Mouse (Mus musculus) lung, adult 18-20 months (tissue): Measurements from ENCODE around the gene Olfr6.
"Not testable (repeated sequence)": the region's sequence is repeated elsewhere in the genome, so short reads cannot be mapped to it uniquely, and the experiment has no call there.

Experiments
- DNase-seq, 2 experiments: peaks; one replicate each; pipeline ENCODE4 v3.0.0; 2022; ENCODE audit warnings: mixed read lengths in 2 of 2

Olfr6 gene

DNA sequence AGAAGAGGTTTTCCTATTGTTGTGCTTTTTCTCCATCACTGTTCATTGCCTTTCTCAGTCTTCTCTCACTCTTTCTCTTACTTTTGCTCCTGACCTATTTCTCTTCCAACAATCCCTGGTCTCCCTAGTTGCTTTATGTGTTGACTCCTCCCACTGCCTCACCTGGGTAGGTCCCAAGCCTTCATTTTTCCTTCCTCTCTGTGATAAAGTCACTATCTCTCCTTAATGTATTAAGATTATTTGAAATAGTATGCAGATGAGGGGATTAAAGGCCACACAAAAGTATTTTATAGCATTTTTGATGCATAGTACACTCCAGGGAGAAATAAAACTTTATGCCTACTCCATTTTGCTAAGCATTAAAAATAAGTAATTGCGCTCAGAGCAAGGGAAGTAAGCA, at the start of gene Olfr6:
Gene Olfr6 (minus strand): TSS at position 101 of the 400 bp plus-strand sequence.
- no peak for DNase-seq

DNA sequence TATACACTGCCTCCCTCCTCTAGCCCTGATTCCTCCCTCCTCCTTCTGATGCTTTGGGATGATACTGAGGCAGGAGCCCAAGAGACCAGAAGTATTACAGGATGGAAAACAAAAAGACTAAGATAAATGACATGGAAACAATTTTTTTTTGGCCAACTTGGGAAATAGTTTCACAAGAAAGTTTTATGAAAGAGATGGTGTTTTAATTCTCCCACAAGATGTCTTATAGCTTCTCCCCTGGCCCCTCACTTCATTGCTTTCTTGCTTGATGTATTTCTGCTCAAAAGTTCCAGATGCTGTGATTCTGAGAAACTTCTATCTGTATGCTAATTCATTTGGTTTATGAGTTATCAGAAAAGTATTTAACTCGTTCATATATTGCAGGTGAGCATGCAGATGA, 42.2 kb upstream of the Olfr6 start, which contains the start of gene Olfr2:
Gene Olfr2 (minus strand): TSS at position 101 of the 400 bp plus-strand sequence.
- DNase-seq, result no peak

DNA sequence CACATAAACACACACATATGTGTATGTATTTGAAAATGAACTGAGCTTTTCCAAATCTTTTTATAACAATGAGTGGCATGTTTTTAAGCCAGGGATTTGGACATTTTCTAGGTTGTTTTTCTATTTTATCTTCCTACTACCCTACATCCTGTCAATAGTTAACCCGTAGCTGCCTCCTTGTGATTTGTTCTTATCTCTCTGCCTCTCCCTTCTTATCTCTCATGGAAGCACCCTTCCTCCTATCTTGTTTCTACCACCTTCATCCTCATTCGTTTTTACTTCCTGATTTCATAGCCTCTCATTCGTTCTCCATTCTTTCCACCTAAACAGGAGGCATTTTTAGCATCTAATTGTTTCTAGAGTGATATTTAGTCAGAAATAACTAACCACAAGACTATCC, 40.4 kb upstream of the Olfr6 start:
- no peak for DNase-seq

DNA sequence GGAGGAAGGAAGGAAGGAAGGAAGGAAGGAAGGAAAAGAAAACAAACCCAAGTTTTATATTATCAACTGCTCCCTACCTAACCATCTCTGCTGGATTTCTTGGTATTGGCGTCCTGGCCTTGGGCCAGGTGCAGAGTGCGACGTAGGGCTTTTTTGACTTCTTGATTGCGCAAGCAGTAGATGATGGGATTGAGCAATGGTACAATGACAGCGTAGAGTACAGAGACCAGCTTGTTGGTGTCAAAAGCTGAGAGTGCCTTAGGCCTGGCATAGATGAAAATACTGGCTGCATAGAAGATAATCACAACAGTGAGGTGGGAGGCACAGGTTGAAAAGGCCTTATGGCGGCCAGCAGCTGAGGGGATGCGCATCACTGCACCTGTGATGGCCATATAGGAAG, 37.1 kb upstream of the Olfr6 start:
- DNase-seq, result no peak

DNA sequence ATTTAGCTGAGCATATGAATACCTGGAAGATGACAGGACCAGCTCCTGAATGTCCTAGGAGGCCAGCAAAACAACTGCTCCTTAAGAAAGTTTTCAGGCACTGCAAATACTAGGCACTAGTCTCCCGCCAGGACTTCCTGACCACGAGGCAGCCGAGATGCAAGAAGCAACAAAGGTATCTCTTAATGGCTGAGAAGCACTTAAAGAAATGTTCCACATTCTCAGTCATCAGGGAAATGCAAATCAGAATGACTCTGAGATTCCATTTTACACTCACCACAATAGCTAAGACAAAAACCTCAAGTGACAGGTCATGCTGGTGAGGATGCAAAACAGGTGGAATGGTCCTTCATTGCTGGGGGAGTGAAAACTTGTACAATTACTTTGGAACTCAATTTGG, 21.5 kb upstream of the Olfr6 start:
- DNase-seq, result no peak

DNA sequence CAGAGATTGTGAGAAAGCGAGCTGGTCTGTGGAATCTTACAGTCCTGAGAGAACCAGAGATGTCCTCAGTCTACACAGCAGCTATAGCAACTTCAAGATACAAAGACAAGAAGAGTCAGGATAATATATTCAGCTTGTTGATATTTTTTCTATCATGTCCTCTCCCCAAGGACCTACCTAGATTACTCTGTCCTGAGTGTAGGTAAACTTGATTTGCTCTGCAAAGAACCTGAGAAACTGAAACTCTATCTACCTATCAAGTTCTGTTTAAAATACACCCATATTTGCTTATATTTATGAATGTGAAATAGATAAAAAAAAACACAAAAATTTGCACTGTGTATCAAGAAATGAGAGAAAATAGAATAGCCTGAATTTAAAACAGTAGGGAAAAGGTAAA, 11.6 kb upstream of the Olfr6 start, which contains the start of gene Olfr711:
Gene Olfr711 (minus strand): TSS at position 101 of the 400 bp plus-strand sequence.
- no peak for DNase-seq

DNA sequence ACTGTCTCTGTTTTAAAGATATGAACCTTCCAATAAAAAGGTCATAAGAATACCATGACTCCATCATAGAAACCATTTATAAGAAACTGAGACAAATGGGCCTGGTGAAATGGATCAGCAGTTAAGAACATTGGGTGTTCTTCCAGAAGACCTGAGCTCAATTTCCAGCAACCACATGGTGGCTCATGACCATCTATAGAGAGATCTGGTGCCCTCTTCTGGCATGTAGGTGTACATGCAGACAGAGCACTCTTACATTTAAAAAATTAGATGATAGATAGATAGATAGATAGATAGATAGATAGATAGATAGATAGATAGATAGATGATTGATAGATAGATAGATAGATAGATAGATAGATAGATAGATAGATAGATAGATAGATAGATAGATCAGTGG, 3.8 kb upstream of the Olfr6 start:
- DNase-seq, result not testable (repeated sequence)

DNA sequence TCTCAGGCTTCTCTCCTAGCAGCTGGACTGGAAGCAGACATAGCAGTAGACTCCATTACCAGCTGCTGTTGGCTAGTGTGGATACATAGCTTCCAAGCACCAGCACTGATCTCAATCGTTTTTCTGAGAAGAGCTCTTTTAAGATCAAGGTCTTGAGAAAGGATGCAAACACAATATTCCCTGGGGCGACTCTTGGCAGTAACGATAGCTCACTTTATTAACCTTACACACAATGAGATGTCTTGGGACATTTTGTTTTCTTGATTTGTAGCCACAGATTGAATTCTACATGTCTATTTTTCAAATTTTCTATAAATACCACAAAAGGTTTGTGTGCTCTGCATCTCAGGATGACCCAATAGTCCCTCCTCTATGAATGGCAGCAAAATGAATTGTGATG, 15.5 kb downstream of the Olfr6 start, which contains the start of gene Olfr710:
Gene Olfr710 (minus strand): TSS at position 101 of the 400 bp plus-strand sequence.
- no peak for DNase-seq

DNA sequence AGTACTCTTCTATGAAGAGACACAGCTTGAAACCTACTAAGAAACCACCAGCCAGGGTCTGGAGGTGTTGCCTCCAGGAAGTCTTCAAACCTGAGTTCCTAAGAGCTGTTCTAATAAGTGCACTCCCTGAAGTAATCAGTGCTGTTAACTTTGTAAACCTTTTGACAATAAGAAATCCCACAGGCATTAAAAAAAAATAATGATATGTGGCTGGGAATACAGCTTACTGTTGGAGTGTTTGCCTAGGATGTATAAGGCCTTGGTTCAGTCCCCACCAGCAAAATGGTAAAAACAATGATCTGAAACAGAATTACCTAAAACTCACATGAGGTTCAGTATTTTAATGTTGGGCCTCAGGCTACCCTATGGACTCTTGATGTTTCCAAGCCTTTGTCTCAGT, 31.6 kb downstream of the Olfr6 start, which contains the start of gene Olfr709-ps1:
Gene Olfr709-ps1 (minus strand): TSS at position 101 of the 400 bp plus-strand sequence.
- no peak for DNase-seq

DNA sequence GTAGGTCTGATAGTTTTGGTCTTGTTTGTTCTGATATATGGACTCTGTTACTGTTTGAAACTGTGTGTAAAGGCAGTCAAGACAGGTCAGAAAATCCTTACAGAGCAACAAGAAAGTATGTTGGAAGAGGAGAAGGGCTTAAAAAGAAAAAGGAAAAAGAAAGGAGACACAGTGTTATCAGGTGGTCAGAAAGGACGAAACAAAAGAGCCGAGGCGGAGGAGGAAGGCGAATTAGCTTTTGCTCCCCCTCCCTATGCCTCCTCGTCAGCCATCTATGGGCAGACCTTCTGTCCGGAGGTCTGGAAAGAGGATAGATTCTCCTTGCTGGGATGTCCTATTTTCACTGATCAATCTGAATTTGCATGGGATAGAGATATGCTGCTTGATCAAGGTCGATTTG, 42.8 kb downstream of the Olfr6 start:
- DNase-seq, result not testable (repeated sequence)

DNA sequence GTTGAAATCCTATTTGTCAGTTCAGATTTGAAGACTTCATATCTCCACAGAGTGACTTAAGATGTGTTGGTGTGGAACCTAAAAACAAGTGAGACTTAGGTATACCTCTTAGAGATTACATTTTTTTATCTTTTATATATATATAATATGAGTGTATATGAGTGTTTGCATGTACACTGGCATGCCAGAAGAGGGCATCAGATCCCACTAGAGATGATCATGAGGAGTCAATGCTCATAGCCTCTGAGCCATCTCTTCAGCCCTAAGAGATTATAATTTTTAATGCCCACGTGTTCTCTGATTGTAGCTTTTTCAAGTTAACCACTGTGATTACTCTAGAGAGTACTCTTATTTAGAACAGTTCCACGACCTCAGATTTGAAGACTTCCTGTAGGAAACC, 56.1 kb downstream of the Olfr6 start, which contains the start of gene Olfr1532-ps1:
Gene Olfr1532-ps1 (plus strand): TSS at position 326 of the 400 bp plus-strand sequence.
- no peak for DNase-seq
